In genomic region chr4:152157779-152158584, GRCm38 (mm10) we compare ENCODE assay signal across 10 mouse cellular contexts. TPM values are rescaled to one million over a fixed set of nuclear protein-coding genes. Genes with fewer than 3 reads are reported as not detected.
DNase-seq lines count a peak whose midpoint lies in the region; ATAC-seq and TF ChIP-seq lines count a peak whose summit lies in the region.
"Had no signal": no experiment of that assay in that cellular context is flagged by ENCODE, and none has a peak within 500 bp of the region (broad histone marks: within the 10 kb centered on the region; RNA-seq: fewer than 3 reads in every experiment).

No protein-coding gene starts in this region.

- no peak for DNase-seq in heart, embryonic 10.5 days (ENCODE audit: low spot score)
- DNase-seq in heart, adult 8-10 months (ENCODE audit: low spot score), result no peak
- DNase-seq in neural tube, embryonic 11.5 days (ENCODE audit: low spot score), result peak; percentile 62
- DNase-seq in adrenal gland, postnatal 36 days, result no peak

- H3K4me2 ChIP-seq in hindbrain, embryonic 15.5 days, result peak overlapping the region; percentile 31
- peak overlapping the region; percentile 72 for H3K4me2 ChIP-seq in liver, embryonic 12.5 days
- 0 out of 2 replicates have a peak overlapping the region, but pooled peaks have one; percentile 12 for H3K4me2 ChIP-seq in neural tube, embryonic 11.5 days (ENCODE audit: low read depth)

- H3K9me3 ChIP-seq in heart, embryonic 10.5 days, result no peaks in the 10 kb centered on the region
- no peaks in the 10 kb centered on the region for H3K9me3 ChIP-seq in ES-Bruce4 (replicated peaks; ENCODE audit: control insufficient read depth, insufficient read depth, low read length, poor library complexity, severe bottlenecking)
- no peaks in the 10 kb centered on the region for H3K9me3 ChIP-seq in hindbrain, embryonic 15.5 days
- H3K9me3 ChIP-seq in liver, embryonic 12.5 days (replicated peaks), result no peaks in the 10 kb centered on the region
- no peaks in the 10 kb centered on the region for H3K9me3 ChIP-seq in neural tube, embryonic 11.5 days (ENCODE audit: control insufficient read depth, low read length)

- no peak for TF ChIP-seq POLR2A in ES-Bruce4 (IDR thresholded peaks at IDR 0.05; ENCODE audit: insufficient read depth, low read length)
- TF ChIP-seq POLR2A in cortical plate, adult 2 months (IDR thresholded peaks at IDR 0.05; ENCODE audit: extremely low read depth, insufficient read depth, low read length), result no peak

- peak; percentile 82 for TF ChIP-seq CTCF in ES-Bruce4 (IDR thresholded peaks at IDR 0.05; ENCODE audit: low read depth, low read length)
- peak; percentile 68 for TF ChIP-seq CTCF in cortical plate, adult 2 months (IDR thresholded peaks at IDR 0.05; ENCODE audit: extremely low read depth, insufficient read depth, low read length)

- peaks cover 95% of the 10 kb centered on the region for H3K27me3 ChIP-seq in heart, embryonic 10.5 days (ENCODE audit: insufficient read depth, poor library complexity, severe bottlenecking)
- no peaks in the 10 kb centered on the region; the same call in 1 of the 2 replicates for H3K27me3 ChIP-seq in ES-Bruce4 (ENCODE audit: control insufficient read depth, insufficient read depth, low read length, poor library complexity, severe bottlenecking)
- H3K27me3 ChIP-seq in hindbrain, embryonic 15.5 days, result peaks cover 80% of the 10 kb centered on the region
- peaks cover 89% of the 10 kb centered on the region for H3K27me3 ChIP-seq in liver, embryonic 12.5 days (replicated peaks)
- peaks cover 60% of the 10 kb centered on the region for H3K27me3 ChIP-seq in neural tube, embryonic 11.5 days (ENCODE audit: control insufficient read depth, insufficient read depth, low read length)

- 17% methylated on average over 21 of the region's 21 CpGs for WGBS in heart, embryonic 10.5 days
- WGBS in hindbrain, embryonic 15.5 days, result 17% methylated on average over 21 of the region's 21 CpGs
- whole genome bisulfite sequencing in liver, embryonic 12.5 days (ENCODE audit: insufficient replicate concordance), result 11% methylated on average over 21 of the region's 21 CpGs
- 14% methylated on average over 21 of the region's 21 CpGs for WGBS in neural tube, embryonic 11.5 days

- no peak for ATAC-seq in hindbrain, embryonic 15.5 days (ENCODE audit: low FRiP score, low read depth)
- ATAC-seq in liver, embryonic 12.5 days, result no peak
- no peak for ATAC-seq in neural tube, embryonic 11.5 days (ENCODE audit: insufficient read depth, low FRiP score, low TSS enrichment)

- H3K4me1 ChIP-seq in heart, embryonic 10.5 days, result peaks cover 29% of the 10 kb centered on the region
- H3K4me1 ChIP-seq in ES-Bruce4 (ENCODE audit: control insufficient read depth, insufficient read depth, low read length), result no peaks in the 10 kb centered on the region
- no peaks in the 10 kb centered on the region for H3K4me1 ChIP-seq in cortical plate, adult 2 months (ENCODE audit: control insufficient read depth, insufficient read depth, low read length)
- H3K4me1 ChIP-seq in hindbrain, embryonic 15.5 days (replicated peaks), result peaks cover 23% of the 10 kb centered on the region
- H3K4me1 ChIP-seq in liver, embryonic 12.5 days, result peaks cover 38% of the 10 kb centered on the region
- peaks cover 9% of the 10 kb centered on the region; the same call in 1 of the 2 replicates for H3K4me1 ChIP-seq in neural tube, embryonic 11.5 days (ENCODE audit: control insufficient read depth, insufficient read depth, low read length)

- H3K4me3 ChIP-seq in heart, embryonic 10.5 days, result peak overlapping the region; percentile 47
- peak overlapping the region; percentile 71; the same call in 1 of the 2 replicates for H3K4me3 ChIP-seq in ES-Bruce4 (ENCODE audit: low read depth, low read length)
- no peak overlapping the region for H3K4me3 ChIP-seq in cortical plate, adult 2 months (ENCODE audit: insufficient read depth, low read length)
- H3K4me3 ChIP-seq in hindbrain, embryonic 15.5 days, result peak overlapping the region; percentile 7
- peak overlapping the region; percentile 48 for H3K4me3 ChIP-seq in liver, embryonic 12.5 days
- H3K4me3 ChIP-seq in neural tube, embryonic 11.5 days (ENCODE audit: low read depth, low read length), result no peak overlapping the region

- H3K27ac ChIP-seq in heart, embryonic 10.5 days, result no peak overlapping the region
- H3K27ac ChIP-seq in ES-Bruce4 (ENCODE audit: insufficient read depth, low read length), result no peak overlapping the region
- H3K27ac ChIP-seq in cortical plate, adult 2 months (ENCODE audit: insufficient read depth, low read length), result no peak overlapping the region
- no peak overlapping the region for H3K27ac ChIP-seq in hindbrain, embryonic 15.5 days (replicated peaks)
- H3K27ac ChIP-seq in liver, embryonic 12.5 days, result no peak overlapping the region
- H3K27ac ChIP-seq in neural tube, embryonic 11.5 days (ENCODE audit: low read depth, low read length), result no peak overlapping the region

- no peak for TF ChIP-seq EP300 in ES-Bruce4 (IDR thresholded peaks at IDR 0.05; ENCODE audit: insufficient read depth, low read depth, low read length)

- H3K9ac ChIP-seq in ES-Bruce4 (ENCODE audit: low read depth, poor library complexity, severe bottlenecking), result no peak overlapping the region
- H3K9ac ChIP-seq in hindbrain, embryonic 15.5 days, result no peak overlapping the region
- H3K9ac ChIP-seq in liver, embryonic 12.5 days, result peak overlapping the region; percentile 44
- H3K9ac ChIP-seq in neural tube, embryonic 11.5 days (ENCODE audit: low read length), result no peak overlapping the region

- no peaks in the 10 kb centered on the region for H3K36me3 ChIP-seq in heart, embryonic 10.5 days
- H3K36me3 ChIP-seq in ES-Bruce4 (ENCODE audit: control insufficient read depth, insufficient read depth, low read length, poor library complexity, severe bottlenecking), result no peaks in the 10 kb centered on the region
- H3K36me3 ChIP-seq in hindbrain, embryonic 15.5 days, result no peaks in the 10 kb centered on the region
- H3K36me3 ChIP-seq in liver, embryonic 12.5 days, result no peaks in the 10 kb centered on the region
- H3K36me3 ChIP-seq in neural tube, embryonic 11.5 days (ENCODE audit: control insufficient read depth, insufficient read depth, low read length), result no peaks in the 10 kb centered on the region

RNA-seq across cellular contexts. Expression of gene Hes2, which starts 0.7 kb away (rescaled TPM):
- polyA plus RNA-seq in heart, embryonic 10.5 days (2016; fragmentation: Nextera tagmentation; extraction: Ambion mirVana), result not detected in 2 replicates
- not detected for total RNA-seq in heart, adult 8-10 months (2022)
- polyA plus RNA-seq in ES-Bruce4 (2011; ENCODE audit: insufficient read depth, insufficient read length, low read depth, missing spikeins), result 0.39 TPM in 1 of 2 replicates, not detected in the other
- not detected in 2 replicates for polyA plus RNA-seq in cortical plate, adult 2 months (2012; rRNA removed)
- not detected in 2 replicates for polyA plus RNA-seq in hindbrain, embryonic 15.5 days (2015; fragmentation: Nextera tagmentation; extraction: Ambion mirVana)
- 0.05 TPM in 1 of 2 replicates, not detected in the other for polyA plus RNA-seq in liver, embryonic 12.5 days (2016; fragmentation: Nextera tagmentation; extraction: Ambion mirVana)
- polyA plus RNA-seq in neural tube, embryonic 11.5 days (2014; fragmentation: Nextera tagmentation; extraction: Ambion mirVana), result 2.9 and 3.5 TPM in 2 replicates
- not detected for total RNA-seq in adrenal gland, postnatal 36 days (2021)
- total RNA-seq: common myeloid progenitor, adult 5-6 weeks; neutrophil, adult 5-6 weeks had no signal

RNA-seq across cellular contexts. Expression of gene Espn, which starts 5.8 kb away (rescaled TPM):
- 1.4 and 4.0 TPM in 2 replicates for polyA plus RNA-seq in heart, embryonic 10.5 days (2016; fragmentation: Nextera tagmentation; extraction: Ambion mirVana)
- total RNA-seq in heart, adult 8-10 months (2022), result 1 to 10 TPM; 2.6 to 3.5 (median 3.0) TPM
- polyA plus RNA-seq in ES-Bruce4 (2011; ENCODE audit: insufficient read depth, insufficient read length, low read depth, missing spikeins), result 18.8 and 19.3 TPM in 2 replicates
- 1.8 and 2.6 TPM in 2 replicates for polyA plus RNA-seq in cortical plate, adult 2 months (2012; rRNA removed)
- 0.29 and 0.31 TPM in 2 replicates for polyA plus RNA-seq in hindbrain, embryonic 15.5 days (2015; fragmentation: Nextera tagmentation; extraction: Ambion mirVana)
- polyA plus RNA-seq in liver, embryonic 12.5 days (2016; fragmentation: Nextera tagmentation; extraction: Ambion mirVana), result 2.6 and 2.9 TPM in 2 replicates
- polyA plus RNA-seq in neural tube, embryonic 11.5 days (2014; fragmentation: Nextera tagmentation; extraction: Ambion mirVana), result 0.48 and 1.1 TPM in 2 replicates
- total RNA-seq in adrenal gland, postnatal 36 days (2021), result 1 to 10 TPM; 1.2 to 1.5 TPM

RNA-seq across cellular contexts. Expression of gene Acot7, which starts 20.0 kb away (rescaled TPM):
- polyA plus RNA-seq in heart, embryonic 10.5 days (2016; fragmentation: Nextera tagmentation; extraction: Ambion mirVana), result 43.7 and 48.9 TPM in 2 replicates
- 10 to 100 TPM; 63.9 to 80.9 (median 69.3) TPM for total RNA-seq in heart, adult 8-10 months (2022)
- polyA plus RNA-seq in ES-Bruce4 (2011; ENCODE audit: insufficient read depth, insufficient read length, low read depth, missing spikeins), result 49.5 and 52.6 TPM in 2 replicates
- 333 and 334 TPM in 2 replicates for polyA plus RNA-seq in cortical plate, adult 2 months (2012; rRNA removed)
- polyA plus RNA-seq in hindbrain, embryonic 15.5 days (2015; fragmentation: Nextera tagmentation; extraction: Ambion mirVana), result 427 and 433 TPM in 2 replicates
- 33.0 and 36.2 TPM in 2 replicates for polyA plus RNA-seq in liver, embryonic 12.5 days (2016; fragmentation: Nextera tagmentation; extraction: Ambion mirVana)
- polyA plus RNA-seq in neural tube, embryonic 11.5 days (2014; fragmentation: Nextera tagmentation; extraction: Ambion mirVana), result 159 and 173 TPM in 2 replicates
- 10 to 100 TPM; 37.1 to 53.6 TPM for total RNA-seq in adrenal gland, postnatal 36 days (2021)

RNA-seq across cellular contexts. Expression of gene Tnfrsf25, which starts 42.2 kb away (rescaled TPM):
- 0.90 and 1.3 TPM in 2 replicates for polyA plus RNA-seq in heart, embryonic 10.5 days (2016; fragmentation: Nextera tagmentation; extraction: Ambion mirVana)
- 1 to 10 TPM; 1.1 to 3.2 (median 1.8) TPM for total RNA-seq in heart, adult 8-10 months (2022)
- polyA plus RNA-seq in ES-Bruce4 (2011; ENCODE audit: insufficient read depth, insufficient read length, low read depth, missing spikeins), result 1.5 and 2.0 TPM in 2 replicates
- 12.7 and 14.7 TPM in 2 replicates for polyA plus RNA-seq in cortical plate, adult 2 months (2012; rRNA removed)
- 0.97 and 1.8 TPM in 2 replicates for polyA plus RNA-seq in hindbrain, embryonic 15.5 days (2015; fragmentation: Nextera tagmentation; extraction: Ambion mirVana)
- 0.74 and 0.87 TPM in 2 replicates for polyA plus RNA-seq in liver, embryonic 12.5 days (2016; fragmentation: Nextera tagmentation; extraction: Ambion mirVana)
- 0.42 and 0.62 TPM in 2 replicates for polyA plus RNA-seq in neural tube, embryonic 11.5 days (2014; fragmentation: Nextera tagmentation; extraction: Ambion mirVana)
- 1 to 10 TPM; 1.7 to 3.0 TPM for total RNA-seq in adrenal gland, postnatal 36 days (2021)
- total RNA-seq: common myeloid progenitor, adult 5-6 weeks had no signal

Comparison
In these comparisons a context has a peak if more than half of its experiments do, and no peak if none do; other contexts are left out.
1. H3K4me3 ChIP-seq: peak in heart, embryonic 10.5 days (single experiment), ES-Bruce4 (single experiment), hindbrain, embryonic 15.5 days (single experiment) and liver, embryonic 12.5 days (single experiment); none in cortical plate, adult 2 months (single experiment) and neural tube, embryonic 11.5 days (single experiment).
2. H3K4me2 ChIP-seq: peak in every context shown above with its lines; median percentile 72 in liver, embryonic 12.5 days; 31 in hindbrain, embryonic 15.5 days; 12 in neural tube, embryonic 11.5 days.